Mouse (Mus musculus) embryonic facial prominence, embryonic 14.5 days (tissue): ENCODE data around the gene Slfn14. TPM values are rescaled to one million over a fixed set of nuclear protein-coding genes. Genes with fewer than 3 reads are reported as not detected.
"Not testable (repeated sequence)": the region's sequence is repeated elsewhere in the genome, so short reads cannot be mapped to it uniquely, and the experiment has no call there.

Source experiments
- ATAC-seq: fragments of 200-750 bp; cut with Nextera tagmentation; 2 replicates; pipeline ENCODE4 v1.8.0; 2017; ENCODE audit warnings: low read depth, moderate number of reproducible peaks, moderate TSS enrichment
- DNase-seq: peaks from one replicate; pipeline ENCODE4 v3.0.0-alpha.2; 2015; ENCODE audit warnings: low spot score
- H3K27ac ChIP-seq: fragments of 300-500 bp; sonication (generic); replicated peaks from 2 replicates; pipeline ENCODE4 v1.5.1; 2014; ENCODE audit warnings: low read depth, mild to moderate bottlenecking, low read length, moderate library complexity
- H3K27me3 ChIP-seq: fragments of 300-500 bp; sonication (generic); replicated peaks from 2 replicates; pipeline ENCODE4 v1.6.1; 2014; ENCODE audit warnings: low read length; ENCODE audit not compliant: control insufficient read depth, insufficient read depth
- H3K36me3 ChIP-seq: fragments of 300-500 bp; sonication (generic); 2 replicates; pipeline ENCODE4 v1.6.1; 2014; ENCODE audit warnings: low read length, mixed read lengths; ENCODE audit not compliant: control insufficient read depth, insufficient read depth
- H3K4me1 ChIP-seq: fragments of 300-500 bp; sonication (generic); 2 replicates; pipeline ENCODE4 v1.6.1; 2014; ENCODE audit warnings: antibody characterized with exemption, low read length; ENCODE audit not compliant: control insufficient read depth, insufficient read depth
- H3K4me2 ChIP-seq: fragments of 300-500 bp; sonication (generic); 2 replicates; pipeline ENCODE4 v1.6.1; 2014; ENCODE audit warnings: low read depth, mild to moderate bottlenecking, low read length, moderate library complexity, mixed read lengths
- H3K4me3 ChIP-seq: fragments of 300-500 bp; sonication (generic); 2 replicates; pipeline ENCODE4 v1.5.1; 2014; ENCODE audit warnings: low read depth, mild to moderate bottlenecking, low read length
- H3K9ac ChIP-seq: fragments of 300-500 bp; sonication (generic); 2 replicates; pipeline ENCODE4 v1.6.1; 2014; ENCODE audit warnings: low read depth, mild to moderate bottlenecking, low read length, moderate library complexity, mixed read lengths
- H3K9me3 ChIP-seq: fragments of 300-500 bp; sonication (generic); 2 replicates; pipeline ENCODE4 v1.6.1; 2016; ENCODE audit warnings: low read length; ENCODE audit not compliant: control insufficient read depth
- WGBS: fragments of 180-500 bp; shearing (Covaris S2); extraction: QIAGEN DNeasy Blood & Tissue Kit; methylation state at CpG from one replicate; pipeline ENCODE4 v1.1.7; 2014; 5-methylcytosine and 5-hydroxymethylcytosine counted together
- polyA plus RNA-seq: library from polyadenylated mRNA; unstranded; fragments of >200 nt; fragmentation: Nextera tagmentation; extraction: Ambion mirVana; gene quantifications from 2 replicates; pipeline ENCODE4 v1.2.1, GENCODE M21; 2014

Gene Slfn14
- 0.12 and 0.22 TPM in 2 replicates for polyA plus RNA-seq

- DNase-seq (no peak), ATAC-seq (no peak)
- H3K27me3 ChIP-seq: no peaks in the 10 kb centered on the region
- no peak within 1 kb of the TSS for H3K4me2 ChIP-seq
- 83% methylated on average over 1 of the region's 1 CpGs for WGBS
- no peaks in the 10 kb centered on the region for H3K9me3 ChIP-seq
- no peak within 1 kb of the TSS for H3K4me3 ChIP-seq
- H3K27ac ChIP-seq: no peak within 1 kb of the TSS
- H3K9ac ChIP-seq: no peak within 1 kb of the TSS
- no peaks in the 10 kb centered on the region for H3K36me3 ChIP-seq
- 0 out of 2 replicates have a peak, but pooled peaks cover 5% of the 10 kb centered on the region for H3K4me1 ChIP-seq
Measured at GRCm38 (mm10) chr11:83286566-83286965, at the start of gene Slfn14. TSS of gene Slfn14 (minus strand) at chr11:83286726.

DNA sequence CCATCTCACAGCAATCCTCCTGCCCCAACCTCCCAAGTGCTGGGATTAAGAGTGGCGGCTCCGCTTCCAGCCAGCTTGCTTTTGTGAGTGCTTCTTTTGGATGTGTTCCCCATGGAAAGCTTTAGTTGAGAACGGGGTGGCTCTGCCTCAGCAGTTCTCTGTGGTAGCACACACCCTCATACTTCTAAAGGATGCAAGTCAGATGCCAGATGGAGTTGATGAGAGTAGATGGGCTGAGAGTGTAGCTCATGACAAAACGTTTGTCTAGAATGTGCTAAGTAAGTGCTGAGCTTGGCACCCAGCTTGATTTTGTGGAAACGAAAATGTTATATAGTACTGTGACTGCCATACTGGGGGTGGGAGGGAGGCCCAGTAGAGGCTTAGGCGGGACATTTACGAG lies 49.3 kb upstream of the Slfn14 start:
- Histone ChIP-seq H3K36me3 (peaks cover 87% of the 10 kb centered on the region), H3K4me3 (no peak overlapping the region), H3K4me1 (no peaks in the 10 kb centered on the region), H3K4me2 (no peak overlapping the region), H3K27me3 (no peaks in the 10 kb centered on the region), H3K27ac (no peak overlapping the region), H3K9me3 (no peaks in the 10 kb centered on the region), H3K9ac (no peak overlapping the region)
- 90% methylated on average over 7 of the region's 7 CpGs for WGBS
- no peak for ATAC-seq
- DNase-seq: no peak

GRCm38 (mm10) chr11:83327427-83327826 lies 40.9 kb upstream of the Slfn14 start:
- Histone ChIP-seq H3K9me3 (no peaks in the 10 kb centered on the region), H3K4me3 (no peak overlapping the region), H3K9ac (no peak overlapping the region), H3K27me3 (no peaks in the 10 kb centered on the region), H3K4me2 (no peak overlapping the region), H3K36me3 (peaks cover 81% of the 10 kb centered on the region), H3K4me1 (no peaks in the 10 kb centered on the region), H3K27ac (no peak overlapping the region)
- WGBS: 59% methylated on average over 3 of the region's 3 CpGs
- DNase-seq (peak; percentile 75), ATAC-seq (no peak)

DNA sequence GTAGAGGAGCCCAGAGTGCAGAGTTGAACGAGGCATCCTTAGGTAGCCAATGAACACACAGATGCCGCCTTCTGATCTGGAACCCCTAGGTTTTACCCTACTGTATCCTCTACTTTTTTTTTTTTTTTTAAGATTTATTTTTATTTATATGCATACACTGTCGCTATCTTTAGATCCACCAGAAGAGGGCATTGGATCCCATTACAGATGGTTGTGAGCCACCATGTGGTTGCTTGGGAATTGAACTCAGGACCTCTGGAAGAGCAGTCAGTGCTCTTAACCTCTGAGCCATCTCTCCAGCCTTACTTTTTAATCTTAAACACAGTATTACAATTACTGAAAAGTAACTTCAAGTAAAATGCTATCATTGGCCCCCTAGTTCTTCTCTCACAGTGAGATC lies 40.2 kb upstream of the Slfn14 start:
- not testable (repeated sequence) for H3K27me3 ChIP-seq, DNase-seq, ATAC-seq, H3K4me2 ChIP-seq, H3K27ac ChIP-seq, H3K4me1 ChIP-seq, H3K9ac ChIP-seq, H3K9me3 ChIP-seq, H3K4me3 ChIP-seq
- 88% methylated on average over 3 of the region's 3 CpGs for WGBS
- peaks cover 83% of the 10 kb centered on the region for H3K36me3 ChIP-seq

DNA sequence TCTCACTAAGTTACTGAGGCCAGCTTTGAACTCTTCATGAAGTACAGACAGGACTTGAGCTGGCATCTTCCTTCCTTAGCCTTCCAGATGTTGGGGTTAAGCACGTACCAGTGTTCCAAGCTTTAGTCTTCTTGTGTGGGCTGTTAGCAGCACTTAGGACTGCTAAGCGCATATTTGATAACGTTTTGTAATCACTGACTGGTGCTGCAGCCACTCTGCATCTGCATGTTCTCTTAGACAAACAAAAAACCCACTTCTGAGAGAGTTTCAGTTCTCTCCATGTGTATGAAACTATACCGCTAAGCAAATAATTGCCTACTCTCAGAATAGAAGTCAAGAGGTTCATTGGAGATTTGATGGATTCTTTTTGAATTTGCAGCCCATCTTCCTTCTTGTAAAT lies 32.5 kb upstream of the Slfn14 start:
- H3K4me1 ChIP-seq: no peaks in the 10 kb centered on the region
- ATAC-seq: no peak
- H3K9me3 ChIP-seq: no peaks in the 10 kb centered on the region

GRCm38 (mm10) chr11:83312471-83312870 lies 25.9 kb upstream of the Slfn14 start:
- H3K4me3 ChIP-seq: no peak overlapping the region
- H3K36me3 ChIP-seq: peaks cover 26% of the 10 kb centered on the region
- H3K9ac ChIP-seq: no peak overlapping the region
- no peak overlapping the region for H3K4me2 ChIP-seq
- ATAC-seq (no peak), DNase-seq (no peak)
- no peaks in the 10 kb centered on the region for H3K4me1 ChIP-seq
- H3K9me3 ChIP-seq: no peaks in the 10 kb centered on the region
- no peak overlapping the region for H3K27ac ChIP-seq
- H3K27me3 ChIP-seq: no peaks in the 10 kb centered on the region
- WGBS: 61% methylated on average over 5 of the region's 5 CpGs

More for the DNA sequence above, 32.5 kb upstream of the Slfn14 start:
- H3K27me3 ChIP-seq: no peaks in the 10 kb centered on the region
- peaks cover 61% of the 10 kb centered on the region for H3K36me3 ChIP-seq
- WGBS: 82% methylated on average over 4 of the region's 4 CpGs
- no peak overlapping the region for H3K4me2 ChIP-seq
- no peak overlapping the region for H3K9ac ChIP-seq
- DNase-seq: no peak
- H3K27ac ChIP-seq: no peak overlapping the region
- H3K4me3 ChIP-seq: no peak overlapping the region

- H3K4me3 ChIP-seq: no peak overlapping the region
- ATAC-seq (no peak), DNase-seq (no peak)
- H3K9ac ChIP-seq: no peak overlapping the region
- H3K4me2 ChIP-seq: no peak overlapping the region
- peaks cover 5% of the 10 kb centered on the region for H3K4me1 ChIP-seq
- H3K9me3 ChIP-seq: no peaks in the 10 kb centered on the region
- no peak overlapping the region for H3K27ac ChIP-seq
- peaks cover 12% of the 10 kb centered on the region for H3K36me3 ChIP-seq
- no peaks in the 10 kb centered on the region for H3K27me3 ChIP-seq
- WGBS: 61% methylated on average over 4 of the region's 4 CpGs
Measured at GRCm38 (mm10) chr11:83306700-83307253, 20.3 kb upstream of the Slfn14 start.

- no peaks in the 10 kb centered on the region for H3K27me3 ChIP-seq
- 79% methylated on average over 2 of the region's 2 CpGs for WGBS
- no peak for DNase-seq
- H3K36me3 ChIP-seq: peaks cover 8% of the 10 kb centered on the region
- H3K9ac ChIP-seq: no peak overlapping the region
- H3K4me3 ChIP-seq: no peak overlapping the region
- H3K4me2 ChIP-seq: no peak overlapping the region
- no peaks in the 10 kb centered on the region for H3K9me3 ChIP-seq
- H3K27ac ChIP-seq: no peak overlapping the region
- ATAC-seq: no peak
- H3K4me1 ChIP-seq: peaks cover 5% of the 10 kb centered on the region
Measured at GRCm38 (mm10) chr11:83304485-83304884, 18.0 kb upstream of the Slfn14 start.

DNA sequence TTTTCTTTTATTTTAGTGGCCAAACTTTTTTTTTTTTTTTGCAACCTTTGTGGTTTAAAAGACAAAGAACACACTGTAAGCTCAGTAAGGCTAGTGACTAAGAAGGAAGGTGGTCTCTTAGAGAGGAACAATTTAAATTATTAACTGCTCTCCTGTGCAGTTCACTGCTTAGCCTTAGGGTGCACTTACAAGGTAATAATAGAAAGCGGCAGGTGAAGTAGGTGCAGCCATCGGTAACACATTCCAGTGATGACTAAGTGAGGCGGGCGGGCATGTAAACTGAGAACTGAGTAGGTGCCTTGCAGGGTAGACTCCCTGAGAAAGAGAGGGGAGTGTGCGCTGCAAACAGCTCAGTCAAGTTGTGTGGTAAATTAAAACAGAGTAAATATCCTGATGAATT lies 17.2 kb upstream of the Slfn14 start:
- H3K9ac ChIP-seq: peak overlapping the region; percentile 32; the same call in 1 of the 2 replicates
- no peaks in the 10 kb centered on the region for H3K27me3 ChIP-seq
- 38% methylated on average over 5 of the region's 5 CpGs for WGBS
- peak; percentile 60 for DNase-seq
- peak overlapping the region; percentile 74 for H3K4me2 ChIP-seq
- peaks cover 5% of the 10 kb centered on the region for H3K4me1 ChIP-seq
- peak; percentile 8; the same call in 1 of the 2 replicates for ATAC-seq
- no peak overlapping the region for H3K27ac ChIP-seq
- no peaks in the 10 kb centered on the region for H3K9me3 ChIP-seq
- H3K4me3 ChIP-seq: peak overlapping the region; percentile 93
- peaks cover 5% of the 10 kb centered on the region; the same call in 1 of the 2 replicates for H3K36me3 ChIP-seq
